Mouse (Mus musculus) gastrocnemius, adult 18-20 months (tissue): ENCODE results near the gene Itgb5. TPM values are rescaled to one million over a fixed set of nuclear protein-coding genes. Genes with fewer than 3 reads are reported as not detected.
A peak's percentile ranks its signal among the peaks of the same experiment; 100 is the strongest.

Source experiments
- DNase-seq: peaks from one replicate; pipeline ENCODE4 v3.0.0; 2021; ENCODE audit warnings: low spot score
- long read RNA-seq, 2 experiments: library from polyadenylated mRNA; stranded (forward); transcript quantifications; one replicate each; pipeline ENCODE4 v2.0.0; 2021
- total RNA-seq, 2 experiments: library from RNA; stranded (reverse); gene quantifications; 2 replicates each; pipeline ENCODE4 v1.2.3; 2021

Gene Itgb5
- 100 to 1,000 TPM in 1 of 2 experiments, 10 to 100 TPM in 1; 94.8 to 115 TPM for total RNA-seq
- long read RNA-seq, experiment 1, transcript Itgb5-202 (15 exons, 3,282 nt) = major isoform, 81 of 96 reads
- long read RNA-seq, experiment 1, partial matches to known transcripts = 8 of 96 reads
- long read RNA-seq, experiment 1, other reads (novel, unspliced or antisense) = 5 of 96 reads
- long read RNA-seq, experiment 2, transcript Itgb5-202 (15 exons, 3,282 nt) = major isoform, 90 of 110 reads
- long read RNA-seq, experiment 2, partial matches to known transcripts = 12 of 110 reads
- long read RNA-seq, experiment 2, other reads (novel, unspliced or antisense) = 3 of 110 reads

- DNase-seq = peak; percentile 83
Measured at GRCm38 (mm10) chr16:33829301-33829831, at the start of gene Itgb5. Gene Itgb5 (plus strand): TSS chr16:33829665.

- DNase-seq = no peak
Measured at GRCm38 (mm10) chr16:33781789-33782728, 47.4 kb upstream of the Itgb5 start.

- DNase-seq = no peak
Measured at GRCm38 (mm10) chr16:33782729-33783091, 46.8 kb upstream of the Itgb5 start.

GRCm38 (mm10) chr16:33784547-33784946 lies 44.9 kb upstream of the Itgb5 start:
- no peak for DNase-seq

- no peak for DNase-seq
Measured at GRCm38 (mm10) chr16:33785092-33785704, 44.3 kb upstream of the Itgb5 start.

- DNase-seq = no peak
Measured at GRCm38 (mm10) chr16:33786657-33787390, 42.6 kb upstream of the Itgb5 start.

GRCm38 (mm10) chr16:33793846-33794791 lies 35.3 kb upstream of the Itgb5 start, which contains the start of gene Muc13:
Gene Muc13 (plus strand): TSS chr16:33794037.
- no peak for DNase-seq

GRCm38 (mm10) chr16:33795106-33795505 lies 34.4 kb upstream of the Itgb5 start:
- DNase-seq = no peak

GRCm38 (mm10) chr16:33795887-33796286 lies 33.6 kb upstream of the Itgb5 start:
- no peak for DNase-seq

GRCm38 (mm10) chr16:33796756-33797155 lies 32.7 kb upstream of the Itgb5 start:
- DNase-seq = no peak

GRCm38 (mm10) chr16:33797860-33798259 lies 31.6 kb upstream of the Itgb5 start:
- peak; percentile 61 for DNase-seq

GRCm38 (mm10) chr16:33810002-33810401 lies 19.5 kb upstream of the Itgb5 start:
- no peak for DNase-seq

GRCm38 (mm10) chr16:33818413-33819165 lies 10.9 kb upstream of the Itgb5 start:
- DNase-seq = no peak

- DNase-seq = peak; percentile 93
Measured at GRCm38 (mm10) chr16:33820269-33821178, 8.9 kb upstream of the Itgb5 start.

GRCm38 (mm10) chr16:33824603-33825002 lies 4.9 kb upstream of the Itgb5 start:
- DNase-seq = no peak

- DNase-seq = no peak
Measured at GRCm38 (mm10) chr16:33828496-33828895, 969 bp upstream of the Itgb5 start.

GRCm38 (mm10) chr16:33829842-33830511 lies 512 bp downstream of the Itgb5 start:
- peak; percentile 54 for DNase-seq
